Mouse (Mus musculus): ENCODE measurements around the gene Hinfp. TPM values are rescaled to one million over a fixed set of nuclear protein-coding genes. Genes with fewer than 3 reads are reported as not detected.
"Not testable (repeated sequence)": the region's sequence is repeated elsewhere in the genome, so short reads cannot be mapped to it uniquely, and the experiment has no call there.

Gene Hinfp
- polyA plus RNA-seq, 1 experiment from 2014 or later: 14.9 TPM

- WGBS: 89% methylated on average over 6 of the region's 6 CpGs
- ATAC-seq (ENCODE audit: extremely low read depth, insufficient number of reproducible peaks, low FRiP score, low TSS enrichment): no peak
- H3K27ac ChIP-seq (replicated peaks): no peak overlapping the region
- no peak overlapping the region for H3K4me3 ChIP-seq
- H3K27me3 ChIP-seq (replicated peaks): no peaks in the 10 kb centered on the region
- peaks cover 63% of the 10 kb centered on the region for H3K36me3 ChIP-seq
- H3K9me3 ChIP-seq: no peaks in the 10 kb centered on the region
- H3K9ac ChIP-seq: no peak overlapping the region
- H3K4me1 ChIP-seq: peaks cover 17% of the 10 kb centered on the region
- H3K4me2 ChIP-seq: no peak overlapping the region
Measured at GRCm38 (mm10) chr9:44330736-44331135, 25.3 kb upstream of the Hinfp start.

- H3K27me3 ChIP-seq (replicated peaks): no peaks in the 10 kb centered on the region
- H3K9me3 ChIP-seq: no peaks in the 10 kb centered on the region
- H3K36me3 ChIP-seq: peaks cover 51% of the 10 kb centered on the region
- H3K4me3 ChIP-seq: peak overlapping the region; percentile 87
- ATAC-seq (ENCODE audit: extremely low read depth, insufficient number of reproducible peaks, low FRiP score, low TSS enrichment): no peak
- peak overlapping the region; percentile 97; the same call in 1 of the 2 replicates for H3K27ac ChIP-seq (replicated peaks)
- WGBS: 76% methylated on average over 5 of the region's 5 CpGs
- H3K4me2 ChIP-seq: peak overlapping the region; percentile 86
- peak overlapping the region; percentile 95 for H3K9ac ChIP-seq
- H3K4me1 ChIP-seq: peaks cover 15% of the 10 kb centered on the region
Measured at GRCm38 (mm10) chr9:44327926-44328325, 22.5 kb upstream of the Hinfp start.

GRCm38 (mm10) chr9:44327064-44327711 is 21.7 kb upstream of the Hinfp start:
- Histone ChIP-seq H3K4me1 (peaks cover 15% of the 10 kb centered on the region), H3K27ac (replicated peaks) (peak overlapping the region; percentile 97), H3K9ac (peak overlapping the region; percentile 95), H3K9me3 (no peaks in the 10 kb centered on the region), H3K4me3 (peak overlapping the region; percentile 87), H3K27me3 (replicated peaks) (no peaks in the 10 kb centered on the region), H3K4me2 (peak overlapping the region; percentile 86), H3K36me3 (peaks cover 43% of the 10 kb centered on the region)
- WGBS: under 1% methylated on average over 22 of the region's 22 CpGs
- ATAC-seq (ENCODE audit: extremely low read depth, insufficient number of reproducible peaks, low FRiP score, low TSS enrichment): no peak

GRCm38 (mm10) chr9:44326371-44327063 is 21.0 kb upstream of the Hinfp start:
- no peaks in the 10 kb centered on the region for H3K9me3 ChIP-seq
- peak overlapping the region; percentile 95 for H3K9ac ChIP-seq
- peak overlapping the region; percentile 97 for H3K27ac ChIP-seq (replicated peaks)
- H3K4me3 ChIP-seq: peak overlapping the region; percentile 87
- H3K4me1 ChIP-seq: peaks cover 15% of the 10 kb centered on the region
- no peaks in the 10 kb centered on the region for H3K27me3 ChIP-seq (replicated peaks)
- under 1% methylated on average over 38 of the region's 38 CpGs for WGBS
- peak; percentile 70 for ATAC-seq (ENCODE audit: extremely low read depth, insufficient number of reproducible peaks, low FRiP score, low TSS enrichment)
- peaks cover 37% of the 10 kb centered on the region for H3K36me3 ChIP-seq
- peak overlapping the region; percentile 86 for H3K4me2 ChIP-seq

- no peaks in the 10 kb centered on the region for H3K9me3 ChIP-seq
- H3K4me1 ChIP-seq: peaks cover 19% of the 10 kb centered on the region
- peak within 1 kb of the TSS; percentile 86 for H3K4me2 ChIP-seq
- H3K27me3 ChIP-seq (replicated peaks): no peaks in the 10 kb centered on the region
- peaks cover 30% of the 10 kb centered on the region for H3K36me3 ChIP-seq
- H3K27ac ChIP-seq (replicated peaks): peak within 1 kb of the TSS; percentile 97
- WGBS: 3% methylated on average over 12 of the region's 12 CpGs
- no peak for ATAC-seq (ENCODE audit: extremely low read depth, insufficient number of reproducible peaks, low FRiP score, low TSS enrichment)
- H3K9ac ChIP-seq: peak within 1 kb of the TSS; percentile 95
- H3K4me3 ChIP-seq: peak within 1 kb of the TSS; percentile 87
Measured at GRCm38 (mm10) chr9:44325768-44326370, 20.4 kb upstream of the Hinfp start, which contains the start of gene Dpagt1. Gene Dpagt1, plus strand, starts transcription at chr9:44326019.

GRCm38 (mm10) chr9:44325032-44325767 is 19.7 kb upstream of the Hinfp start:
- Histone ChIP-seq H3K4me3 (peak overlapping the region; percentile 87), H3K9ac (peak overlapping the region; percentile 95)

GRCm38 (mm10) chr9:44324147-44324546 is 18.7 kb upstream of the Hinfp start:
- Histone ChIP-seq H3K4me2 (no peak overlapping the region), H3K9ac (no peak overlapping the region), H3K36me3 (peaks cover 13% of the 10 kb centered on the region), H3K4me3 (no peak overlapping the region), H3K4me1 (peaks cover 27% of the 10 kb centered on the region), H3K27ac (replicated peaks) (no peak overlapping the region), H3K9me3 (no peaks in the 10 kb centered on the region), H3K27me3 (replicated peaks) (no peaks in the 10 kb centered on the region)
- WGBS: 84% methylated on average over 6 of the region's 6 CpGs
- no peak for ATAC-seq (ENCODE audit: extremely low read depth, insufficient number of reproducible peaks, low FRiP score, low TSS enrichment)

More at GRCm38 (mm10) chr9:44325032-44325767, 19.7 kb upstream of the Hinfp start:
- H3K36me3 ChIP-seq: peaks cover 24% of the 10 kb centered on the region
- ATAC-seq (ENCODE audit: extremely low read depth, insufficient number of reproducible peaks, low FRiP score, low TSS enrichment); H3K27me3 ChIP-seq (replicated peaks); H3K9me3 ChIP-seq: not testable (repeated sequence)
- H3K27ac ChIP-seq (replicated peaks): peak overlapping the region; percentile 97; the same call in 1 of the 2 replicates
- peak overlapping the region; percentile 86 for H3K4me2 ChIP-seq
- H3K4me1 ChIP-seq: peaks cover 24% of the 10 kb centered on the region
- 61% methylated on average over 7 of the region's 8 CpGs for WGBS

GRCm38 (mm10) chr9:44323656-44324055 is 18.2 kb upstream of the Hinfp start:
- not testable (repeated sequence) for ATAC-seq (ENCODE audit: extremely low read depth, insufficient number of reproducible peaks, low FRiP score, low TSS enrichment); H3K36me3 ChIP-seq; H3K27me3 ChIP-seq (replicated peaks); H3K27ac ChIP-seq (replicated peaks); H3K4me2 ChIP-seq; H3K9ac ChIP-seq; H3K4me3 ChIP-seq; H3K9me3 ChIP-seq
- peaks cover 32% of the 10 kb centered on the region for H3K4me1 ChIP-seq
- WGBS: 69% methylated on average over 4 of the region's 4 CpGs

GRCm38 (mm10) chr9:44320799-44321133 is 15.3 kb upstream of the Hinfp start:
- Histone ChIP-seq H3K4me3 (peak overlapping the region; percentile 94), H3K9me3 (no peaks in the 10 kb centered on the region), H3K4me1 (peaks cover 34% of the 10 kb centered on the region), H3K36me3 (peaks cover 15% of the 10 kb centered on the region), H3K9ac (peak overlapping the region; percentile 79), H3K27ac (replicated peaks) (peak overlapping the region; percentile 87), H3K27me3 (replicated peaks) (no peaks in the 10 kb centered on the region), H3K4me2 (peak overlapping the region; percentile 98)
- WGBS: 16% methylated on average over 6 of the region's 6 CpGs
- no peak for ATAC-seq (ENCODE audit: extremely low read depth, insufficient number of reproducible peaks, low FRiP score, low TSS enrichment)

GRCm38 (mm10) chr9:44319887-44320798 is 14.7 kb upstream of the Hinfp start, which contains the start of gene C2cd2l:
Gene C2cd2l, minus strand, starts transcription at chr9:44320285.
- Histone ChIP-seq H3K4me1 (peaks cover 31% of the 10 kb centered on the region), H3K9ac (peak within 1 kb of the TSS; percentile 95), H3K4me2 (peak within 1 kb of the TSS; percentile 98), H3K4me3 (peak within 1 kb of the TSS; percentile 94), H3K9me3 (no peaks in the 10 kb centered on the region), H3K27me3 (replicated peaks) (no peaks in the 10 kb centered on the region), H3K36me3 (peaks cover 22% of the 10 kb centered on the region), H3K27ac (replicated peaks) (peak within 1 kb of the TSS; percentile 87)
- peak; percentile 96 for ATAC-seq (ENCODE audit: extremely low read depth, insufficient number of reproducible peaks, low FRiP score, low TSS enrichment)
- WGBS: under 1% methylated on average over 67 of the region's 67 CpGs
